Mouse (Mus musculus): Measurements from ENCODE around the gene Tmem233. TPM values are rescaled to one million over a fixed set of nuclear protein-coding genes. Genes with fewer than 3 reads are reported as not detected.

Gene Tmem233
- polyA plus RNA-seq, 1 experiment = not detected

GRCm38 (mm10) chr5:116004271-116004670 lies 78.8 kb downstream of the Tmem233 start:
- DNase-seq (ENCODE audit: low read depth) = no peak

DNA sequence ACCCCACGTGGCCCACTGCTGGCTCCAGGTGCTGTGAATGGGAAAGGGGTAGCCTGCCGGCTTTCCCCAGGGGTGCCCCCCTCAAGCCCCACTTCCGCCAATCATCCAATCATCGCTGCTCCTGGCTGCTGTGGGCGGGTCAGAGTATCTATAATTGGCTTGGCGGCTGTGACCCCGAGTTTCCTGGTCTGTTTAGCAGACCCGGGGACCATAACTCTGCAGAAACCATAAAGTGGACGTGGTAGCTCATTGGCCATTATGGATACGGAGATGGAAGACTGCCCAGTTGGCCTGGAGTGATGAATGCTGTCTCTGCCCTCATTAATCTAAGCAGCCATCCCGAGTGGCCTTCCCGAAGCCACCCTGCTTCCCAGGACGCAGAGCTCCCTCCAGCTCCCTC lies 79.2 kb downstream of the Tmem233 start:
- DNase-seq (ENCODE audit: low read depth) = no peak

DNA sequence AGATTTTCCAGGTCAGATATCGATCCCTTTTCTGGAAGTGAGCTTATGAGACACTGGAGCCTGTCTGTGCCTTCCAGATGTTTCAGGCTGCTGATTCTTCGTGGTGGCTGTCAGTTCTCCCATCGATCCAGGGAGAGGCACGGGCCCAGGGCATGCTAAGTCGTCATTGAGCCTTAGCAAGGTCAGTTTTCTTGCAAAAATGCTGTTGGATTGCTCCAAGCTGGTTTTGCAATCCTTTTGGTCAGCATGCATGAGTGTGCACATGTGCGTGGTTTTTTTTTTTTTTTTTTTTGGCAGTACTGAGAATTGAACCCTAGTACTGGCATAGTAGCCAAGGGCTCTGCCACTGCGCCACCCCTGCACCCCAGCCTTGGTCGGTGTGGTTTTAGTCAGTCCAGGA lies 79.9 kb downstream of the Tmem233 start:
- no peak for DNase-seq (ENCODE audit: low read depth)

DNA sequence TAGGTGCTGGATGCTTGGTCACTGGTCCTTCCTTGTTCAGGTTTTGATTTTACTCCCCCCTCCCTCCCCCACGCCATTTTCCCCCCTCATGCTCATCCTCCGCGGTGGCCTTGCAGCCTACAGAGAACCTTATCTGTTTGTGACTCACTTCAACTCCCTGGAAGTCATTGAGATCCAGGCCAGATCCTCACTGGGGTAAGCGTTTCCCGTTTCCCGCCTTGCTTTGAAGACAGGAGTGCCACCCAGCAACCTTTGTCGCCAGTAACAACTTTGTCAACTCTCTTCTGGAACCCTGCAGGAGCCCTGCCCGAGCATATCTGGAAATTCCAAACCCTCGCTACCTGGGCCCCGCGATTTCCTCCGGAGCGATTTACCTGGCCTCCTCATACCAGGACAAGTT lies 85.7 kb downstream of the Tmem233 start:
- DNase-seq (ENCODE audit: low read depth) = no peak

DNA sequence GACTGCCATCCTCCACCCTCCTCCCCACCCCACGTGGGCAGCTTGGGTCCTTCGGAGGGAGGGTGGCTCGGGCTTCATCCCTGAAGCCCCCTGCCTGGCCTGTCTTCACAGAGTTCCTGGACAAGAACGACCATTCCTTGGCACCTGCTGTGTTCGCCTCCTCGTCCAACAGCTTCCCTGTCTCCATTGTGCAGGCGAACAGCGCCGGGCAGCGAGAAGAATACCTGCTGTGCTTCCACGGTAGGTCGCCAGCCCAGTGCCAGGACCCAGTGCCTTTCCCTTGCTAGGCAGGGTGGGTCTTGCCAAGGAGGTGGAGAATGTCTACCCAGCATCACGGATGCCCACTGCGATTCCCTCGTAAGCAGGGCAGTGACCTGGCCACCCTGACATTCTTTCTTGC lies 88.9 kb downstream of the Tmem233 start:
- DNase-seq (ENCODE audit: low read depth) = no peak

DNA sequence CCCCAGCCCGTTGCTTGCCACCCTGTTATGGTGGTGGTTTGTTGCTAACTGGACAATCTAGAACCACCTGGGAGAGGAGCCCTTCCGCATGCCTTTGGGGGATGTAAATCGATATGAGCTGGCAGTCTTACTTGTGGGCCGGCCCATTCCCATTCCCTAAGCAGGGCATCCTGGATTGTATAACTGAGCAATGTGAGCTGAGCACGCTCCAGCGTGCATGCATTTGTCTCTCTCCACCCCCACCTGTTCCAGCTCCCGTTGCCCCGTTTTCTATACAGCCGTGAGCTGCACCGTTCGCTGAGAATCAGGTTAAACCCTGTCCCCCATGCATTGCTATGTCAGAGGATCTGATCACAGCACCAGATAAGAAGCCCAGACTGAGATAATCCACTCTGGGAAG lies 91.3 kb downstream of the Tmem233 start:
- no peak for DNase-seq (ENCODE audit: low read depth)

Other genes starting within 250 kb of the Tmem233 start
- 2.3 and 2.9 TPM in 2 replicates for gene Cit, start 238.0 kb downstream of the Tmem233 start, polyA plus RNA-seq (2012; rRNA removed)
- 67.0 and 84.8 TPM in 2 replicates for gene Prkab1, start 58.7 kb downstream of the Tmem233 start, polyA plus RNA-seq (2012; rRNA removed)
- gene Ccdc60, start 205.7 kb upstream of the Tmem233 start, polyA plus RNA-seq (2012; rRNA removed) = 0.55 and 1.4 TPM in 2 replicates

Measured in gonadal fat pad, adult 2 months (tissue).